Mouse (Mus musculus): ENCODE measurements around the gene Gm5447. TPM values are rescaled to one million over a fixed set of nuclear protein-coding genes. Genes with fewer than 3 reads are reported as not detected.

The Gm5447 gene
- not detected in 2 replicates for polyA plus RNA-seq (2012; rRNA removed)

GRCm38 (mm10) chr13:30973501-30974246, at the start of gene Gm5447, which contains the start of gene Exoc2:
Gene Gm5447 (plus strand): TSS chr13:30974204.
Gene Exoc2 (minus strand): TSS chr13:30974093.
- Histone ChIP-seq H3K36me3 (ENCODE audit: control insufficient read depth, insufficient read depth, low read length) (no peaks in the 10 kb centered on the region), H3K27ac (ENCODE audit: control insufficient read depth, insufficient read depth, low read length) (peak within 1 kb of the TSS; percentile 61), H3K27me3 (ENCODE audit: control insufficient read depth, insufficient read depth, low read length) (no peaks in the 10 kb centered on the region), H3K4me1 (replicated peaks; ENCODE audit: control insufficient read depth, insufficient read depth, low read length) (peaks cover 16% of the 10 kb centered on the region), H3K4me3 (ENCODE audit: control insufficient read depth, insufficient read depth, low read length) (peak within 1 kb of the TSS; percentile 61)
- WGBS: under 1% methylated on average over 54 of the region's 54 CpGs
- TF ChIP-seq POLR2A (IDR thresholded peaks at IDR 0.05; ENCODE audit: control insufficient read depth, extremely low read depth, insufficient read depth, low read length, poor library complexity) (peak; percentile 89), CTCF (IDR thresholded peaks at IDR 0.05; ENCODE audit: borderline replicate concordance, control insufficient read depth, extremely low read depth, insufficient read depth, low read length, poor library complexity) (peak; percentile 55; the same call in 1 of the 2 replicates)
- DNase-seq: peak; percentile 86

- Histone ChIP-seq H3K4me1 (replicated peaks; ENCODE audit: control insufficient read depth, insufficient read depth, low read length) (no peaks in the 10 kb centered on the region), H3K27me3 (ENCODE audit: control insufficient read depth, insufficient read depth, low read length) (no peaks in the 10 kb centered on the region), H3K27ac (ENCODE audit: control insufficient read depth, insufficient read depth, low read length) (no peak overlapping the region), H3K4me3 (ENCODE audit: control insufficient read depth, insufficient read depth, low read length) (no peak overlapping the region), H3K36me3 (ENCODE audit: control insufficient read depth, insufficient read depth, low read length) (peaks cover 25% of the 10 kb centered on the region)
- no peak for TF ChIP-seq CTCF (IDR thresholded peaks at IDR 0.05; ENCODE audit: borderline replicate concordance, control insufficient read depth, extremely low read depth, insufficient read depth, low read length, poor library complexity)
- TF ChIP-seq POLR2A (IDR thresholded peaks at IDR 0.05; ENCODE audit: control insufficient read depth, extremely low read depth, insufficient read depth, low read length, poor library complexity): no peak
- 95% methylated on average over 6 of the region's 6 CpGs for WGBS
- DNase-seq: no peak
These were observed 49.7 kb upstream of the Gm5447 start for GRCm38 (mm10) chr13:30924269-30924668.

- Histone ChIP-seq H3K27ac (ENCODE audit: control insufficient read depth, insufficient read depth, low read length) (no peak overlapping the region), H3K4me1 (replicated peaks; ENCODE audit: control insufficient read depth, insufficient read depth, low read length) (no peaks in the 10 kb centered on the region; the same call in 1 of the 2 replicates), H3K4me3 (ENCODE audit: control insufficient read depth, insufficient read depth, low read length) (no peak overlapping the region), H3K36me3 (ENCODE audit: control insufficient read depth, insufficient read depth, low read length) (peaks cover 23% of the 10 kb centered on the region), H3K27me3 (ENCODE audit: control insufficient read depth, insufficient read depth, low read length) (no peaks in the 10 kb centered on the region)
- no peak for DNase-seq
- TF ChIP-seq CTCF (IDR thresholded peaks at IDR 0.05; ENCODE audit: borderline replicate concordance, control insufficient read depth, extremely low read depth, insufficient read depth, low read length, poor library complexity): no peak
- no peak for TF ChIP-seq POLR2A (IDR thresholded peaks at IDR 0.05; ENCODE audit: control insufficient read depth, extremely low read depth, insufficient read depth, low read length, poor library complexity)
- 95% methylated on average over 2 of the region's 2 CpGs for WGBS
These were observed 44.9 kb upstream of the Gm5447 start for GRCm38 (mm10) chr13:30929119-30929518.

GRCm38 (mm10) chr13:30931613-30932012, 42.4 kb upstream of the Gm5447 start:
- no peak overlapping the region for H3K27ac ChIP-seq (ENCODE audit: control insufficient read depth, insufficient read depth, low read length)
- no peak for TF ChIP-seq POLR2A (IDR thresholded peaks at IDR 0.05; ENCODE audit: control insufficient read depth, extremely low read depth, insufficient read depth, low read length, poor library complexity)
- TF ChIP-seq CTCF (IDR thresholded peaks at IDR 0.05; ENCODE audit: borderline replicate concordance, control insufficient read depth, extremely low read depth, insufficient read depth, low read length, poor library complexity): no peak
- no peak for DNase-seq
- H3K4me3 ChIP-seq (ENCODE audit: control insufficient read depth, insufficient read depth, low read length): no peak overlapping the region
- no peaks in the 10 kb centered on the region for H3K27me3 ChIP-seq (ENCODE audit: control insufficient read depth, insufficient read depth, low read length)
- H3K4me1 ChIP-seq (replicated peaks; ENCODE audit: control insufficient read depth, insufficient read depth, low read length): no peaks in the 10 kb centered on the region; the same call in 1 of the 2 replicates
- peaks cover 11% of the 10 kb centered on the region; the same call in 1 of the 2 replicates for H3K36me3 ChIP-seq (ENCODE audit: control insufficient read depth, insufficient read depth, low read length)
- 88% methylated on average over 4 of the region's 4 CpGs for WGBS

- peaks cover 14% of the 10 kb centered on the region for H3K36me3 ChIP-seq (ENCODE audit: control insufficient read depth, insufficient read depth, low read length)
- no peaks in the 10 kb centered on the region; the same call in 1 of the 2 replicates for H3K4me1 ChIP-seq (replicated peaks; ENCODE audit: control insufficient read depth, insufficient read depth, low read length)
- H3K27ac ChIP-seq (ENCODE audit: control insufficient read depth, insufficient read depth, low read length): no peak overlapping the region; the same call in 1 of the 2 replicates
- no peak for TF ChIP-seq CTCF (IDR thresholded peaks at IDR 0.05; ENCODE audit: borderline replicate concordance, control insufficient read depth, extremely low read depth, insufficient read depth, low read length, poor library complexity)
- DNase-seq: no peak
- 43% methylated on average over 6 of the region's 6 CpGs for WGBS
- H3K27me3 ChIP-seq (ENCODE audit: control insufficient read depth, insufficient read depth, low read length): no peaks in the 10 kb centered on the region
- H3K4me3 ChIP-seq (ENCODE audit: control insufficient read depth, insufficient read depth, low read length): no peak overlapping the region
These were observed 41.0 kb upstream of the Gm5447 start for GRCm38 (mm10) chr13:30932972-30933371.

- no peak for TF ChIP-seq POLR2A (IDR thresholded peaks at IDR 0.05; ENCODE audit: control insufficient read depth, extremely low read depth, insufficient read depth, low read length, poor library complexity)
- no peak for TF ChIP-seq CTCF (IDR thresholded peaks at IDR 0.05; ENCODE audit: borderline replicate concordance, control insufficient read depth, extremely low read depth, insufficient read depth, low read length, poor library complexity)
- no peaks in the 10 kb centered on the region for H3K27me3 ChIP-seq (ENCODE audit: control insufficient read depth, insufficient read depth, low read length)
- DNase-seq: no peak
- H3K4me1 ChIP-seq (replicated peaks; ENCODE audit: control insufficient read depth, insufficient read depth, low read length): no peaks in the 10 kb centered on the region
- no peak overlapping the region for H3K27ac ChIP-seq (ENCODE audit: control insufficient read depth, insufficient read depth, low read length)
- H3K36me3 ChIP-seq (ENCODE audit: control insufficient read depth, insufficient read depth, low read length): no peaks in the 10 kb centered on the region
- no peak overlapping the region for H3K4me3 ChIP-seq (ENCODE audit: control insufficient read depth, insufficient read depth, low read length)
These were observed 28.2 kb upstream of the Gm5447 start for GRCm38 (mm10) chr13:30945788-30946187.
